Mouse (Mus musculus) liver, embryonic 15.5 days (tissue): ENCODE data around the gene Chrm1. TPM values are rescaled to one million over a fixed set of nuclear protein-coding genes. Genes with fewer than 3 reads are reported as not detected.
A peak's percentile ranks its signal among the peaks of the same experiment; 100 is the strongest.

ENCODE experiments used
- ATAC-seq: fragments of 200-750 bp; cut with Nextera tagmentation; 2 replicates; pipeline ENCODE4 v1.8.0; 2017; ENCODE audit warnings: moderate number of reproducible peaks, mild to moderate bottlenecking, moderate library complexity; ENCODE audit not compliant: insufficient read depth
- H3K27ac ChIP-seq: fragments of 300-500 bp; sonication (generic); replicated peaks from 2 replicates; pipeline ENCODE4 v1.5.1; 2015; ENCODE audit warnings: mild to moderate bottlenecking, inconsistent platforms
- H3K27me3 ChIP-seq: fragments of 300-500 bp; sonication (generic); 2 replicates; pipeline ENCODE4 v1.6.1; 2015; ENCODE audit warnings: mild to moderate bottlenecking, inconsistent platforms
- H3K36me3 ChIP-seq: fragments of 300-500 bp; sonication (generic); replicated peaks from 2 replicates; pipeline ENCODE4 v1.6.1; 2015; ENCODE audit warnings: moderate library complexity, mild to moderate bottlenecking, inconsistent platforms
- H3K4me1 ChIP-seq: fragments of 300-500 bp; sonication (generic); replicated peaks from 2 replicates; pipeline ENCODE4 v1.6.1; 2015; ENCODE audit warnings: inconsistent platforms
- H3K4me2 ChIP-seq: fragments of 300-500 bp; sonication (generic); 2 replicates; pipeline ENCODE4 v1.6.1; 2015; ENCODE audit warnings: moderate library complexity, mild to moderate bottlenecking, inconsistent platforms
- H3K4me3 ChIP-seq: fragments of 300-500 bp; sonication (generic); replicated peaks from 2 replicates; pipeline ENCODE4 v1.5.1; 2015; ENCODE audit warnings: mild to moderate bottlenecking, inconsistent platforms
- H3K9ac ChIP-seq: fragments of 300-500 bp; sonication (generic); 2 replicates; pipeline ENCODE4 v1.6.1; 2015; ENCODE audit warnings: moderate library complexity, mild to moderate bottlenecking, inconsistent platforms
- H3K9me3 ChIP-seq: fragments of 300-500 bp; sonication (generic); replicated peaks from 2 replicates; pipeline ENCODE4 v1.6.1; 2016; ENCODE audit warnings: inconsistent platforms
- WGBS: fragments of 180-500 bp; shearing (Covaris S2); methylation state at CpG from one replicate; pipeline ENCODE4 v1.1.7; 2015; ENCODE audit warnings: mixed read lengths; ENCODE audit not compliant: insufficient replicate concordance; 5-methylcytosine and 5-hydroxymethylcytosine counted together
- polyA plus RNA-seq: library from polyadenylated mRNA; unstranded; fragments of >200 nt; fragmentation: Nextera tagmentation; extraction: Ambion mirVana; gene quantifications from 2 replicates; pipeline ENCODE4 v1.2.1, GENCODE M21; 2015

Gene Chrm1
- polyA plus RNA-seq, 1 experiment from 2014 or later = 0.02 TPM

DNA sequence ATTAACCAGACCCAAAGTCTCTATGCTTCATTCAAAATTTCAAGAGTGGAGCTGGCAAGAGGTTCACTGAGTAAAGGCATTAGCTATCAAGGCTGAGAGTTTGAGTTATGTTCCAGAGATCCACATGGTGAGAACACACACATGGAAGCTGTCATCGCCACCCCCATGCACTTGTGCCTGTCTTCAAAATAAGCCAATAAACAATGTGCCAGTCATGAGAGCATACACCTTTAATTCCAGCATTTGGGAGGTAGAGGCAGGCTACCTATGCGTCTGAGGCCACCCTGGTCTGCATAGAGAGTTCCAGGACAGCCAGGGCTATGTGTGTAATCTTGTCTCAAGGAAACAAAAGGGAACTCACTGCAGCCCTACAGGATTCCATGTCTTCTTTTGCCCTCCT is 20.0 kb downstream of the Chrm1 start:
- no peak for ATAC-seq
- H3K36me3 ChIP-seq = no peaks in the 10 kb centered on the region
- H3K4me2 ChIP-seq = no peak overlapping the region
- 62% methylated on average over 2 of the region's 2 CpGs for WGBS
- no peaks in the 10 kb centered on the region for H3K27me3 ChIP-seq
- no peaks in the 10 kb centered on the region for H3K4me1 ChIP-seq
- no peak overlapping the region for H3K9ac ChIP-seq
- no peaks in the 10 kb centered on the region for H3K9me3 ChIP-seq
- H3K27ac ChIP-seq = no peak overlapping the region
- H3K4me3 ChIP-seq = no peak overlapping the region

DNA sequence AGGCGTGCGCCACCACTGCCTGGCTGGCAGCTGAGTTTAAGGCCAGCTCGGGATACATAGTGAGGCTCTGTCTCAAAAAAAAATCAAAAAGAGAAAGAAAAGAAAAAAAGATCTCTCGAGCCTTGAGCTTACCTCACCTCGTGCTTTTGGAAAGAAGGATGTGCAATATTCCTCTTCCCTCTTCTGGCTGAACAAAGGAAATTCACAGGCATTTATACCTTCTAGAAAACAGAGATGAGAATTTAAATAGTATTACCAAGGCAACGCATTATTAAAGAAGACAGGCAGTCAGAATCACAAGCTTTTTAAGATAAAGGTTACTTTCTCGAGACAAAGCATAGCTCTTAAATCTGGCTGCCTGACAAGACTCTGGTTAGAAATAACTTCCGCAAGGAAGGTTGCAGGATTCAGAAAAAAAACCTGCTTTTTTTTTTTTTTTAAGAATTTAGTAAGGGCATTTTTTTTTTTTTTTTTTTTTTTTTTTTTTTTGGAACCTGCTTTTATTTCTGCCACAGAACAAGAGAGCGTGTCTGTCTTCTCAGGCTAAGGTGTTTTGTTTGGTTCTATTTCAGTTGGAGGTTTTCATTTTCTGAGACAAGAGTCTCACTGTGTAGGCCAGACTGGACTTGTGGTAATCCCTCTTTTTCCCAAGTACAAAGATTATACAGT is 28.4 kb downstream of the Chrm1 start:
- H3K9me3 ChIP-seq = no peaks in the 10 kb centered on the region
- H3K4me1 ChIP-seq = peaks cover 17% of the 10 kb centered on the region
- no peaks in the 10 kb centered on the region for H3K27me3 ChIP-seq
- H3K36me3 ChIP-seq = no peaks in the 10 kb centered on the region
- no peak overlapping the region for H3K27ac ChIP-seq
- 61% methylated on average over 9 of the region's 9 CpGs for whole genome bisulfite sequencing
- H3K4me3 ChIP-seq = no peak overlapping the region
- no peak for ATAC-seq
- H3K4me2 ChIP-seq = no peak overlapping the region
- no peak overlapping the region for H3K9ac ChIP-seq

DNA sequence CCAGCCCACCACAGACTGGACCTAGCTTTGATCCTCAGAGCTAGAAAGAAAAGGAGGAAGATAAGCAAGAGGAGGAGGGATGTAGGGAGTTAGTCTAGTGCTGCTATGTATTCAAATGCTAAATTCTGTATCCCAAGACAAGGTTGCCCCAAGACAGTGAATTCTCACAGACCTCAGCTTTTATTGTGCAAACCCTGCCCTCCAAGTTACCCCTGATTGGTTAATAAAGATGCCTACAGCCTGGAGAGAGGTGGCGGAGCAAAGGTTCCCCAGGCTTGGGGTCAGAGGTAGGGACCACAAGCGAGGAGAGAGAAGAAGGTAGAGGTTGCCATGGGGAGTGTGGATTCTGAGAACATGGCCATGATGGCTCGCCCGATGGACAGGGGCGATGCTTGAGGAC is 29.2 kb downstream of the Chrm1 start:
- Histone ChIP-seq H3K4me2 (no peak overlapping the region), H3K9me3 (no peaks in the 10 kb centered on the region), H3K4me3 (no peak overlapping the region), H3K36me3 (no peaks in the 10 kb centered on the region), H3K9ac (no peak overlapping the region), H3K4me1 (peaks cover 17% of the 10 kb centered on the region), H3K27ac (no peak overlapping the region), H3K27me3 (no peaks in the 10 kb centered on the region)
- no peak for ATAC-seq
- WGBS = 67% methylated on average over 5 of the region's 5 CpGs

DNA sequence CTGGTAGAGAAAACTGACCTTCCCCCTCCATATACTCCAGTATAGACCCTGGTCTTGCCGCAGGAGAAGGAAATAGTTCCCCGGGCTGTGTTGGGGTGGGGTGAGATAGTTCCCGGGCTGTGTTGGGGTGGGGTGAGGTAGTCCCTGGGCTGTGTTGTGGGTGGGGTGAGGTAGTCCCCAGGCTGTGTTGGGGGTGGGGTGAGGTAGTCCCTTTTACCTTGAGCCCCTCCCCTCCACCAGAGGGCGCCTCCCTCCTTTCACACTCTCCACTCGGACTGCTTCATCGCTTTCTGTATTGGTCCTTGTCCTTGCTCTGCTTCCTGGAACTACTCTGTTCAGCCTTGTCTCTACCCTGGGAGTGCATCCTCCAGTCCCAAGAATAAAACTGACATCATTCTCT is 31.7 kb downstream of the Chrm1 start:
- Histone ChIP-seq H3K27ac (no peak overlapping the region), H3K9me3 (no peaks in the 10 kb centered on the region), H3K27me3 (no peaks in the 10 kb centered on the region), H3K4me1 (peaks cover 17% of the 10 kb centered on the region), H3K9ac (no peak overlapping the region), H3K4me3 (no peak overlapping the region), H3K36me3 (no peaks in the 10 kb centered on the region), H3K4me2 (peak overlapping the region; percentile 46; the same call in 1 of the 2 replicates)
- WGBS = 10% methylated on average over 6 of the region's 6 CpGs
- peak; percentile 84 for ATAC-seq

DNA sequence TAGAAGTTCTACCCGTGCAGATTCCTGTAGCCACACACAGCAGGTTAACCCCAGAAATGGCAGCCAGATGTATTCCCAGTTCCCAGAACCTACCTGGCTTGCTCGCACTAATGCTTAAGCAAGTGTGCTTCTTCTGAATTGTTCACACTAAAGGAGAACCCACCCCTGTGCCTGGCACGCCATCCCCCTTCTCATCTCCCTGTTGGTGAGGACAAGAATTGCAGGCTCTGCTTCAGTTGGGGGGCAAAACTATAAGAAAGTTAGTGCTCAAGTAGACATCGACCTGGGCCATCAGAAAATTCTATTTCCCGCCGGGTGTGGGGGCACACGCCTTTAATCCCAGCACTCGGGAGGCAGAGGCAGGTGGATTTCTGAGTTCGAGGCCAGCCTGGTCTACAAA is 36.1 kb downstream of the Chrm1 start:
- Histone ChIP-seq H3K27me3 (no peaks in the 10 kb centered on the region), H3K4me2 (no peak overlapping the region), H3K9ac (no peak overlapping the region), H3K36me3 (no peaks in the 10 kb centered on the region), H3K4me3 (no peak overlapping the region), H3K4me1 (peaks cover 15% of the 10 kb centered on the region), H3K27ac (no peak overlapping the region), H3K9me3 (no peaks in the 10 kb centered on the region)
- ATAC-seq = no peak
- WGBS = 70% methylated on average over 9 of the region's 9 CpGs

DNA sequence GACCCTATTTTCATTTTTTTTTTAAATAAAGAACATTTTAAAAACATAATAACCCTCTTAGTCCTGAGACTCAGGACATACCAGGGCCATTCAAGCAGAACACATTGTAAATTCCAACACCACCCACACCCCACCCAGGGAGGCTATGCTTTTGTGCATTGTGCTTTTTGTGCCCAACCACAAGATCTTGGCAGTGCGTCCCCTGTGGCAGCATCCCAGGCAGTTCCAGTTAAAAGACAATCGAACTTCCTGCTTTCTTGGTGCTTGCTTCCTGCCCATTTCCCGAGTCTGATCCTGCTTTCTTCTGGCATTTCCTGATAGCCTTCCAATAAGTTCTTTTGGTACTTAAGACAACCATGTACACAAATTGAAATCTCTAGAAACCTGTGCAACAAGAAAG is 38.9 kb downstream of the Chrm1 start:
- no peak overlapping the region for H3K4me3 ChIP-seq
- no peak overlapping the region for H3K9ac ChIP-seq
- no peak overlapping the region for H3K27ac ChIP-seq
- peaks cover 14% of the 10 kb centered on the region for H3K36me3 ChIP-seq
- H3K4me2 ChIP-seq = no peak overlapping the region
- ATAC-seq = no peak
- peaks cover 13% of the 10 kb centered on the region for H3K4me1 ChIP-seq
- H3K27me3 ChIP-seq = no peaks in the 10 kb centered on the region
- WGBS = 35% methylated on average over 3 of the region's 3 CpGs
- no peaks in the 10 kb centered on the region for H3K9me3 ChIP-seq

DNA sequence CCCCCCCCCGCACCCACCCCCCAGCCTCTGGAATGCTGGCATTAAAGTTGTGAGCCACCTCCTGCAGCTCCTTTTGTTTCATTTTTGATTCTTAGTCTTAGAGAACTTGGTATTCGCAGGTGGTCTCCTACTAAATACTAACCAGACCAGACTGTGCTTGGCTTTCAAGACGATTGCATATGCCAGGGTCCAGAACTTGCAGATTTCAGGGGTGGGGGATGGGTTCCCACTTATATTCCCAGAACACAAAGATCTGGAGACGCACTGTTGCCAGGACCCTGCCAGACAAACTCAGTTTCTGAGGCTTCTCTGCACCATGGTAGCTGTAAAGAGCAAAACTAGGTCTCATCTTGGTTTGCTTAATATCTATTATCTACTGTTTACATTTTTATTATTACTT is 40.0 kb downstream of the Chrm1 start:
- Histone ChIP-seq H3K4me3 (no peak overlapping the region), H3K9ac (no peak overlapping the region), H3K9me3 (no peaks in the 10 kb centered on the region), H3K27ac (no peak overlapping the region), H3K4me1 (peaks cover 24% of the 10 kb centered on the region), H3K27me3 (no peaks in the 10 kb centered on the region), H3K36me3 (peaks cover 26% of the 10 kb centered on the region), H3K4me2 (no peak overlapping the region)
- no peak for ATAC-seq
- 65% methylated on average over 4 of the region's 4 CpGs for WGBS

DNA sequence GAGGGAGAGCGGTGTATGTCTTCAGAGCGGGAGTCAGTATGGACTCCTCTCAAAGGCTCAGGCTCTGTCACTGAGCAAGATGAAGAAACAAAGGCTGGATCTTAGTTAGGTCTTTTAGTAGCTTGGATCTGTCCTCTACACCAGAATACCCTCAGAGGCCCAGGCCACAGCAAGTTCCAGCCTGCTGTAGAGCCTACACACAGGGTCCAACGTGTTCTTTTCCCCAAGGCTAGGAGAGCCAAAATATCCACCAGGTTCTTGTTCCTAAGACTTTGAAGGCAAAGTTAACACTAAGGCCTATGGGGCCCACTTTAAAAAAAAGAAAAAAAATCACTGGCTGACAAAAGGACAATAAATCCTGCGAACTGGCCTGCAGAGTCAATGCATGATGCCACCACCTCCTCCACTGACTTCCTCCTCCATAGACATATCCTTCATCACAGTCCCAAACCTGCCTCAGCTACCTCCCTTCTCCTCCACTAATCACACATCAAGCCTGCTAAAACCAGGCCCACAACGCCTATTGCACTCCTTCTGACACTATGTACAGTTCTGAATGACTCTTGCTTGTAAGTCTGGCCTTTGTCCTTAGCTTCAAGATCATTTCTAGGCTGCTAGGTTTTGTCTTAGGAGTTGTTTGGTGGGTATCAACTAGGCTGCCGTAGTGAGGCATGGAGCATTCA is 41.6 kb downstream of the Chrm1 start:
- peaks cover 40% of the 10 kb centered on the region for H3K4me1 ChIP-seq
- no peak overlapping the region for H3K4me2 ChIP-seq
- H3K36me3 ChIP-seq = peaks cover 42% of the 10 kb centered on the region
- no peak overlapping the region for H3K4me3 ChIP-seq
- peak overlapping the region; percentile 33 for H3K27ac ChIP-seq
- H3K27me3 ChIP-seq = no peaks in the 10 kb centered on the region
- WGBS = 74% methylated on average over 6 of the region's 6 CpGs
- no peak overlapping the region for H3K9ac ChIP-seq
- H3K9me3 ChIP-seq = no peaks in the 10 kb centered on the region
- ATAC-seq = no peak

DNA sequence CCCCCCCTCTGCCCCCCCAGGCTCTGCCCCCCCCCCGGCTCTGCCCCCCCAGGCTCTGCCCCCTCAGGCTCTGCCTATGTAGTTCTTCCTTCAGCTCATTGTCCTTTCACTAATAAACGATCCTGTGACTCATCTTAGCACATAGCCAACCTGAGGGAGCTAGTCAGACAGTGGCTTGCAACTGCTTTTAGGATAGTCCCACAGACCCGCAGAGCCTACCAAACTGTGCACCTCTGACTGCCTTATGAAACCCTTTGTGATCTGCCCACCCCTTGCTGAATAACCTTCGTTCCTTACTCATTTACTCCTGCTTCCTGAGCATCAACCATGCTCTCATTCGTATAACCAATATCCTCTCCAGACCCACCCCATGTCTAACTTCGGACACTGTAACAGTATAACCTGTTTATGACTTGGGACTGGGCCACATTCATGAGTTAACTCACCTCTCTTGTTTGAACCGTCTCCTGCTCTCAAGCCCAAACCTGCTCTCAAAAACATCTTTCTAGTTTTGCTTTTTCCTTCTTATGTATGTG is 42.6 kb downstream of the Chrm1 start:
- Histone ChIP-seq H3K9me3 (no peaks in the 10 kb centered on the region), H3K9ac (no peak overlapping the region), H3K36me3 (peaks cover 52% of the 10 kb centered on the region), H3K27ac (peak overlapping the region; percentile 39; the same call in 1 of the 2 replicates), H3K4me3 (no peak overlapping the region), H3K27me3 (no peaks in the 10 kb centered on the region), H3K4me1 (peaks cover 51% of the 10 kb centered on the region), H3K4me2 (no peak overlapping the region)
- ATAC-seq = no peak
- 76% methylated on average over 7 of the region's 7 CpGs for WGBS

DNA sequence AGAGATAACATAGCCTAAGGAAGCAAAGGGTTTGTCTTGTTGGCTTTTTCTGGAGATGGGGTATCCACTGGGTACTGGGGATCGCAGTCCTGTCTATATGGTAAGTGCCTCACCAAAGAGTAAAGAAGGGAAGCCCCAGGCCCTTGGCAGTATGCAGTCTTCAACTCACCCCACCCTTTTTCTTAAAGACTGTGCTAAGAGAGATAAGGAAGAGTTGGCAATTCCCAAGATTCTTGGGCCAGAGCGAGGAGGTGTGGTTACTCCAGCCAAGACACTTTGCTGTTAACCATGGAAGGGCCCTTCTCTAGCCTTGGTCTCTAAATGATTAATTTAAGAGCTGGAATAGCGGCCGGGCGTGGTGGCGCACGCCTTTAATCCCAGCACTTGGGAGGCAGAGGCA is 43.3 kb downstream of the Chrm1 start:
- H3K27me3 ChIP-seq = no peaks in the 10 kb centered on the region
- H3K4me1 ChIP-seq = peaks cover 58% of the 10 kb centered on the region
- H3K9me3 ChIP-seq = no peaks in the 10 kb centered on the region
- H3K4me2 ChIP-seq = no peak overlapping the region
- peaks cover 59% of the 10 kb centered on the region for H3K36me3 ChIP-seq
- H3K27ac ChIP-seq = peak overlapping the region; percentile 39; the same call in 1 of the 2 replicates
- no peak overlapping the region for H3K9ac ChIP-seq
- WGBS = 80% methylated on average over 7 of the region's 7 CpGs
- ATAC-seq = peak; percentile 49; the same call in 1 of the 2 replicates
- H3K4me3 ChIP-seq = no peak overlapping the region

DNA sequence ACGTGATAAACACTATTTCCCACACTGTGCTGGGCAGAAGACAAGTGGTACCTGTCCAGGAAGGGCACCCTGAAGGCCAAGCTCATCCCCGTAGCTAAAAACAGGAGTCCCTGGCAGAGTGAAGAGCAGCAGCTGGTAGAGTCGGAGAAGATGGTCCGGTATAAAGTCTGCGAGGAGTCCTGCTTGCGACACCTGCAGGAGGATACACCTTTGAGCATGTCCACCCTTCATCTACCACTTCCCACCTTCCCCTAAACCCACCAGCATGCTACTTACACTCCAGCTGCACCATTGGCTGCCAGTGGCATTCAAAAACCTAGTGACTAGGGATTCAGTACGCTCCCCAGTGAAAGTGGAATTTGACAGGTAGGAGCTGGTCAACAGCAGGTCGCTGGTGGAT is 45.4 kb downstream of the Chrm1 start:
- no peaks in the 10 kb centered on the region for H3K9me3 ChIP-seq
- peaks cover 68% of the 10 kb centered on the region for H3K36me3 ChIP-seq
- no peaks in the 10 kb centered on the region for H3K27me3 ChIP-seq
- peak overlapping the region; percentile 19; the same call in 1 of the 2 replicates for H3K4me2 ChIP-seq
- no peak overlapping the region; the same call in 1 of the 2 replicates for H3K4me3 ChIP-seq
- H3K9ac ChIP-seq = no peak overlapping the region
- no peak overlapping the region for H3K27ac ChIP-seq
- ATAC-seq = no peak
- peaks cover 67% of the 10 kb centered on the region for H3K4me1 ChIP-seq
- 87% methylated on average over 8 of the region's 8 CpGs for WGBS
